Mouse (Mus musculus): ENCODE measurements at regions not wholly inside any gene's neighbourhood (a gene's known extent, or its start where the extent isn't known, plus 50 kb on each side); places are given as distances from the start of the nearest gene placed in this dataset.

DNA sequence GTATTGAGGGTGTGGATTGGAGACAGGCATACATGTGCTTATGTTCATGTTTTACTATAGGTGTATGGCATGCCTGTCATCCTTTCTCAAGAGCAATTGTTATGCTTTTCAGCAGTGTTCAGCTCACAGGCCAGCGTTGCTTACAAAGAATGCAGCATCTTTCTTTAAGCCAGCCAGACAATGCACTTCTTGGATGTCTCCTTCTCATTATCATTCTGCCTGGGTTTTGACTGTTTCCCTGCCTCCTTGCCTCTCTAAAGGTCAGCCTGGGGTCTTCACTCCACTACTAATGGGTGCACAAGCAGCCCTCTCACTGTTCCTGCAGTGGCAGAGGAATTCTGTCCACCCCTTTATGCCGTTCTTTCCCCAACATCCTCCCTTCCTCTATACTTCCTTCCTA is 150.9 kb upstream of the Defb41 start:
- DNase-seq (ENCODE audit: low spot score) = peak; percentile 1
- H3K4me3 ChIP-seq (ENCODE audit: low read length) = no peak overlapping the region
- 7% methylated on average over 2 of the region's 2 CpGs for WGBS
- no peaks in the 10 kb centered on the region for H3K27me3 ChIP-seq (ENCODE audit: insufficient read depth, low read length)
- no peak overlapping the region for H3K9ac ChIP-seq (replicated peaks; ENCODE audit: low read length)
- no peaks in the 10 kb centered on the region for H3K36me3 ChIP-seq (ENCODE audit: insufficient read depth, low read length)
- H3K9me3 ChIP-seq (ENCODE audit: low read length) = no peaks in the 10 kb centered on the region
- ATAC-seq = no peak
- no peaks in the 10 kb centered on the region for H3K4me1 ChIP-seq (ENCODE audit: insufficient read depth, low read length)
- no peak overlapping the region for H3K4me2 ChIP-seq (ENCODE audit: low read depth, low read length)
- H3K27ac ChIP-seq = no peak overlapping the region
- no peak for TF ChIP-seq CTCF (IDR thresholded peaks at IDR 0.05; ENCODE audit: low read depth)

DNA sequence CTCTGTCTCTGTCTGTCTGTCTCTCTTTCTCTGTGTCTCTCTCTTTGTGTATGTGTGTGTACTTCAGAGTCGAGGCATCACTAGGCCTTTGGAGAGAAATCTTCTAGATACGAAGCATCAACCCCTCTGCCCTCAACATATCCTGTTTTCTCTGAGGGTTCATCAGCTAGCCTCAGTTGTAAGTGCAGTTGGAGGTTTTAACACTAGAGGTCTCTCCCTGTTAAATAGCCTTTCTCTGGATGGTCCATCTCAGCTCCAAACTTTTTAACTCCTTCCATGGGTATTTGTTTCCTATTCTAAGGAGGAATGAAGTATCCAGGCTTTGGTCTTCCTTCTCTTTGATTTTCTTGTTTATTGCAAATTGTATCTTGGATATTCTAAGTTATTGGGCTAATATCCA is 147.8 kb upstream of the Defb41 start:
- H3K4me1 ChIP-seq (ENCODE audit: insufficient read depth, low read length) = no peaks in the 10 kb centered on the region
- H3K9ac ChIP-seq (replicated peaks; ENCODE audit: low read length) = no peak overlapping the region
- 0 out of 2 replicates have a peak, but pooled peaks have one; percentile 12 for TF ChIP-seq CTCF (IDR thresholded peaks at IDR 0.05; ENCODE audit: low read depth)
- no peak overlapping the region for H3K27ac ChIP-seq
- peak; percentile 2 for DNase-seq (ENCODE audit: low spot score)
- ATAC-seq = no peak
- H3K36me3 ChIP-seq (ENCODE audit: insufficient read depth, low read length) = no peaks in the 10 kb centered on the region
- WGBS = 76% methylated on average over 2 of the region's 2 CpGs
- no peaks in the 10 kb centered on the region for H3K9me3 ChIP-seq (ENCODE audit: low read length)
- H3K27me3 ChIP-seq (ENCODE audit: insufficient read depth, low read length) = no peaks in the 10 kb centered on the region
- no peak overlapping the region for H3K4me3 ChIP-seq (ENCODE audit: low read length)
- no peak overlapping the region for H3K4me2 ChIP-seq (ENCODE audit: low read depth, low read length)

DNA sequence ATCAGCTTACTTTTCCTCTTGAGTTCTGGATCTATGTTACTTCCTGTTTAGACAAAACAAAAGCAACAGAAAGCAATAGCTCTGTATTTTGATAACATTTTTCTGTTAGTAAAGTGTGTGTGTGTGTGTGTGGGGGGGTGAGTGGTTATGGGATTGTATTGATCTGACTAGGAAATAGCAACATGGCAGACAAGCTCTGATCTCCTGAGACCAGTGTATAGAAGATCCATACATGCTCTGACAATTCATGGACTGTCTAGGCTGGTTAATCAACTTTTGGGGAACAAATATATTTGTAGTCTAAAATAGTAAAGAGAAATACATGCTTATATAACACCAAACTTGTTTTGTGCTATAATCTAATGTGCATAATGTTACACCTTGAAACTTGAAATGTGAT is 124.7 kb upstream of the Defb41 start:
- DNase-seq (ENCODE audit: low spot score) = no peak
- Histone ChIP-seq H3K27ac (no peak overlapping the region), H3K27me3 (ENCODE audit: insufficient read depth, low read length) (no peaks in the 10 kb centered on the region), H3K4me3 (ENCODE audit: low read length) (no peak overlapping the region), H3K4me2 (ENCODE audit: low read depth, low read length) (no peak overlapping the region), H3K9ac (replicated peaks; ENCODE audit: low read length) (no peak overlapping the region), H3K36me3 (ENCODE audit: insufficient read depth, low read length) (no peaks in the 10 kb centered on the region), H3K9me3 (ENCODE audit: low read length) (no peaks in the 10 kb centered on the region), H3K4me1 (ENCODE audit: insufficient read depth, low read length) (no peaks in the 10 kb centered on the region)
- ATAC-seq = no peak
- TF ChIP-seq CTCF (IDR thresholded peaks at IDR 0.05; ENCODE audit: low read depth) = no peak

- Histone ChIP-seq H3K27me3 (ENCODE audit: insufficient read depth, low read length) (no peaks in the 10 kb centered on the region), H3K36me3 (ENCODE audit: insufficient read depth, low read length) (no peaks in the 10 kb centered on the region), H3K4me3 (ENCODE audit: low read length) (no peak overlapping the region), H3K4me1 (ENCODE audit: insufficient read depth, low read length) (no peaks in the 10 kb centered on the region), H3K9me3 (ENCODE audit: low read length) (no peaks in the 10 kb centered on the region), H3K4me2 (ENCODE audit: low read depth, low read length) (no peak overlapping the region), H3K27ac (no peak overlapping the region), H3K9ac (replicated peaks; ENCODE audit: low read length) (no peak overlapping the region)
- whole genome bisulfite sequencing = 69% methylated on average over 4 of the region's 4 CpGs
- DNase-seq (ENCODE audit: low spot score) = no peak
- no peak for TF ChIP-seq CTCF (IDR thresholded peaks at IDR 0.05; ENCODE audit: low read depth)
- ATAC-seq = no peak
Measured at GRCm38 (mm10) chr1:18384079-18384478, 119.1 kb upstream of the Defb41 start.

- 63% methylated on average over 9 of the region's 9 CpGs for WGBS
- Histone ChIP-seq H3K27me3 (ENCODE audit: insufficient read depth, low read length) (no peaks in the 10 kb centered on the region), H3K4me1 (ENCODE audit: insufficient read depth, low read length) (no peaks in the 10 kb centered on the region), H3K36me3 (ENCODE audit: insufficient read depth, low read length) (no peaks in the 10 kb centered on the region), H3K9me3 (ENCODE audit: low read length) (no peaks in the 10 kb centered on the region), H3K4me2 (ENCODE audit: low read depth, low read length) (no peak overlapping the region), H3K4me3 (ENCODE audit: low read length) (no peak overlapping the region), H3K9ac (replicated peaks; ENCODE audit: low read length) (no peak overlapping the region), H3K27ac (no peak overlapping the region)
- ATAC-seq (no peak), DNase-seq (ENCODE audit: low spot score) (peak; percentile 74)
- TF ChIP-seq CTCF (IDR thresholded peaks at IDR 0.05; ENCODE audit: low read depth) = peak; percentile 62
Measured at GRCm38 (mm10) chr1:18359951-18360731, 95.2 kb upstream of the Defb41 start.

DNA sequence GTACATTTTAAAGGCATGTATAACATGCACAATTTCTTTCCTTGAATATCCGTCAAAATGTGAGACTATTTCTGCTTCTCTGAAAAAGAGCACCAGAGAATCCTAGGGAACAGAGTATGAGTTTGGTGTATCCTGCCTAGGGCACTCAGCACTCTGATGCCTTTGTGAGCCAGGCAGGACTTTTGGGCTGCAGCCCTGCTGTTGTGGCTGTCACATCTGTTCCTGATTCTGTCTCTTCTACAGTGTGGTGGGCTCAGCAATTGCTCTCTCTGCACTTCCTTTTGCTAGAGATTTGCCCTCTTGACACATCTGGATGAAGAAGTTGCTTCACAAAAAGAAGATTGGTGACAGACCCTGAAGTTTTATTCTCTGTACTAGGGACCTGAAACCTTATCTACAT is 73.9 kb upstream of the Defb41 start:
- TF ChIP-seq CTCF (IDR thresholded peaks at IDR 0.05; ENCODE audit: low read depth) = no peak
- no peak for ATAC-seq
- Histone ChIP-seq H3K9ac (replicated peaks; ENCODE audit: low read length) (no peak overlapping the region), H3K4me2 (ENCODE audit: low read depth, low read length) (no peak overlapping the region), H3K9me3 (ENCODE audit: low read length) (no peaks in the 10 kb centered on the region), H3K27me3 (ENCODE audit: insufficient read depth, low read length) (no peaks in the 10 kb centered on the region), H3K4me1 (ENCODE audit: insufficient read depth, low read length) (no peaks in the 10 kb centered on the region), H3K4me3 (ENCODE audit: low read length) (no peak overlapping the region), H3K36me3 (ENCODE audit: insufficient read depth, low read length) (no peaks in the 10 kb centered on the region), H3K27ac (no peak overlapping the region)
- DNase-seq (ENCODE audit: low spot score) = no peak
- 79% methylated on average over 1 of the region's 1 CpGs for WGBS

Measured in hindbrain, postnatal 0 days (tissue).